Mouse (Mus musculus) liver, embryonic 14.5 days (tissue): ENCODE data around the gene Tmem132d.

Experiments used
- CTCF ChIP-seq: IDR thresholded peaks from 2 replicates; pipeline ENCODE4 v1.5.1; 2016; ENCODE audit warnings: antibody characterized with exemption, low read depth, control low read depth
- EP300 ChIP-seq: IDR thresholded peaks from 2 replicates; pipeline ENCODE4 v1.6.1; 2016; ENCODE audit warnings: antibody characterized with exemption, low read depth

GRCm38 (mm10) chr5:128235611-128236010, 197.3 kb downstream of the Tmem132d start:
- no peak for TF ChIP-seq CTCF
- no peak for TF ChIP-seq EP300
